Mouse (Mus musculus) testis, adult 2 months (tissue): ENCODE data around the gene Gm10320.

ENCODE experiments used
- CTCF ChIP-seq: fragments of 200-500 bp; IDR thresholded peaks from 2 replicates; pipeline ENCODE4 v1.5.1; 2012; ENCODE audit warnings: low read depth, mild to moderate bottlenecking, inconsistent platforms, low read length, moderate library complexity; ENCODE audit not compliant: control insufficient read depth, insufficient read depth, insufficient replicate concordance
- POLR2A ChIP-seq: fragments of 200-500 bp; IDR thresholded peaks from 2 replicates; pipeline ENCODE4 v1.6.1; 2012; ENCODE audit warnings: low read depth, mild to moderate bottlenecking, inconsistent platforms, low read length, moderate library complexity; ENCODE audit not compliant: control insufficient read depth

DNA sequence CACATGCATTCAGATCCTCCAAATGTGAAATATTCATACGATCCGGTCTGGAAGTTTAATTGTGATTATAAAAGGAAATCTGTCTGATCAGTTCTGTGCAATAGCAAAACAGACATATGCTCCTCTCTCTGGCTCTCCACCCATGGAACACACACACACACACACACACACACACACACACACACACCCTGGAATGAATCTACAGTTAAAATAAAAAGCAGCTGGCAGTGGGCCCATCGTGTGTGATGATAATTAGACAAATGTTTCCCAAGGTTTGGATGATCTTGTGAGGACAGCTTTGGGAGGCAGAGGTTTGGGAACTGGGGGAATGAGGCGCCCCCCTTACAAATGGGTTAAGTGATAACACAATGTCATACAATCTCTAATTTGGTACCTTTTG lies 25.2 kb upstream of the Gm10320 start:
- TF ChIP-seq CTCF (no peak), POLR2A (no peak)
